Mouse (Mus musculus): ENCODE data around the gene Oxct2a.
A peak's percentile ranks its signal among the peaks of the same experiment; 100 is the strongest.
"Not testable (repeated sequence)": the region's sequence is repeated elsewhere in the genome, so short reads cannot be mapped to it uniquely, and the experiment has no call there.

Gene Oxct2a

DNA sequence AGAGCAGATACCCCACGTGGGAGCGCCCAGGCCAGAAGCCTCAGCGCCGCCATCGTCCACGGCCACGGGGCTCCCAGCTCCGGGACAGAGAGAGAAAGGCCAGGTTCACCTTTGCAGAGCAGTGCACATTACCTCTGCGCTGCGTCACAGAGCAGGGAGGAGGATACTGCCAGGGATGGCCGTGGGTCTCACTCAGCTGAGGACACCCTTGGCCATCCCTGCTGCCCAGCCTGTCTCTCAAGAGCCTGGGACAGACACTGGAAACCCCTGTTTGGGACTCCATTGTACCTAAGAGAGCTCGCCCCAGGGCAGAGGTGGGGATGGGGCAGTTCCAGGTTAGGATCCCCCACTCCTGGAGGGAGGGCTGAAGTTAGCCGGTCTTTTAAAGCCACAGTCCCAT is at the start of gene Oxct2a:
Oxct2a (minus strand) TSS at position 101 of the 400 bp plus-strand sequence.
- no peak for DNase-seq (ENCODE audit: extremely low read depth, low read depth)

DNA sequence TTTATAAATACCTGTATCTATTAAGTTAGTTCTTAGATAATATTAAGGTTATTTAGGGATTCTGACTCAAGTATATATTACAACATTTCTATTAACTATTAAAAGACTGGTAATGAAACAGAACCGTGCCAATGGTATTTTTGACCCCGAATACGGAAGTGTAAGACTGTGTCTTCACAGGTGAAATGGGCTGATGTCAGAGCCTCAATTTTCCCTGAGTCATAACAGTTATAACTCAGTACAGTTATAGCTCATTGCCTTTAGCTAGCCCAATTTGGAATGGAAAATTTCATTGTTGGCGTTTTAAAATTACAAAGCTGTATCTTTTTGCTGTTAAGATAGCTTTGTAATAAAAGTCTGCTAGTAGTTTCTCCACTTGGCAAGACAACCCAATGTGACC is 40.1 kb upstream of the Oxct2a start:
- DNase-seq (ENCODE audit: extremely low read depth, low read depth), result no peak

DNA sequence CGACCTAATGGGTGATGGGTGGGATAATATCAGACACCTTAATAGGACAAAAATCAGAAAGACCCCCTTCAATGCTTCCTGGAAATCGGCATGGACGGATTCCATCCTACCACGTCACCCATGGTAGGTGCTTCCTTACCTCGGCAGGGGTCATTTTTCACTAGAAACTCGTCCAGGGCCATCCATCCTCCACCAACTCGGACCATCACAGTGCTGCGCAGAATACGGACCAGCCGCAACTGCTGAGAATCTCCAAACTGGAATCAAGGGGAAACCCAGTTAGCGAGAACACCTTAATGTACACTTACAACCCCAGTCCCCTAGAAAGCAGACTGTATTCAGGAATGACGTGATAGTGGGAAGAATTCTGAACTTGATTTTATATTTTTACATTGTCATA is 37.3 kb upstream of the Oxct2a start:
- no peak for DNase-seq (ENCODE audit: extremely low read depth, low read depth)

DNA sequence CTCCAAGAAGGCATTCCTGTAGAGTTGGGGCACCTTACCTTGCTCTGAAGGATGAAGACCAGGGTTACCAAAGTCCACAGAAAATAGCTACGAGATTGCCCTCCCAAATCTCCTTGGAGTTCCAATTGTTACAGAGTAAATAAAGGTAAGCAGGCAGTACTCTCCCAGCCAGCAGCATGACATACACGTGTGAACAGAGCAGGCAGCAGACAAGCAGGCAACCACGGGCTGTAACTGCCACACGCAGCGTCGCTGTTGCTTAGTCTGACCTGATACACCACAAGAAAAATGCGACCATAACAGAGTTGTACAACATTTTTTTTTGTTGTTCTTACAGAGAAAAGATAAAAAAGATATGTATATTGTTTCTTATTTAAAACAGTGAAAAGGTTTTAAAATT is 35.2 kb upstream of the Oxct2a start:
- DNase-seq (ENCODE audit: extremely low read depth, low read depth), result no peak

DNA sequence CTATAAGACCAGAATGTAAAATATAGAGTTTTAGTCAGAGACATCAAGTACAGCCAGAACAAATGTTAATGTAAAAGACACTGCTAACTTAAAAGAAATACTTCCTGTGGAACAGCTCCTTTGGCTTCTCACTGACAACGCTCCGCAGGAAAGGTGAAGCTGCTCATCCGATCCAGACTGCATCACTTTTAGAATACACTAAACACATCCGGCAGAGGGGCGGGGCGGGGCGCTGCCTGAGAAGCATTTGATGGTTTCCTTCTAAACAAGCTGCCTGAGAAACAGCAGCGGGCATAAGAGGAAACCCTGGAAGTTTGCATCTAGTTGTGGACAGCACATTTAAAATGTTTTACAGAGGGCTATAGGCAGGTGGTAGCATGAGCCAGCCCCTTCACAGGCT is 32.5 kb upstream of the Oxct2a start:
- DNase-seq (ENCODE audit: extremely low read depth, low read depth), result no peak

DNA sequence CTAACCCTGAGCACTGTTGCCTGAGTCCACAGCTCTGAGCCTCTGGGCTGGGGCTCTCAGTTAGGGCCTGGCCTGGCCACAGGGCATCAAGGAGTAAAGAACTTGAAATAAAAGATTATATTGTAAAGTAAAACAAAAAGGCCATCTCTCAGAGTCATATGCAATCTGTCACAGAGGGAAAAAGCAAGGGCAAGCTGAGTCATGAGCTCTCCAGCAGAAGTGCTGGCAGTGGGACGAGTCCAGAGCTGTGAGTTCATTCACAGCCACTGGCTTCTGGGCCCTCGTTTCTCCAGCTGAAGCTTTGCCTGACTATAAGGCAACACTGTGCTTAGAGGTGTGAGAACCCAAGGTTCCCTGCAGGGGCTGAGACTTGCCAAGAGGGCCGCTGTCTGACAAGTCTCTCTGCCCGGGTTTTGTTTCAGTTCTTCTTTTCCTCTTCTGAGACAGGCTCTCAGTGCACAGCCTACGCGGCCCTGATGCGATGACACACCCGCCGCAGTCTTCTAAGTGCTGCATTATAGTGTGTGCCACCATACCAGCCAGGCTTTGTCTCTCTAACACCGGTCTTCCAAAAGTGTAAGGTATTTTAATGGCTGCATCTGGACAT is 29.9 kb upstream of the Oxct2a start:
- no peak for DNase-seq (ENCODE audit: extremely low read depth, low read depth)

DNA sequence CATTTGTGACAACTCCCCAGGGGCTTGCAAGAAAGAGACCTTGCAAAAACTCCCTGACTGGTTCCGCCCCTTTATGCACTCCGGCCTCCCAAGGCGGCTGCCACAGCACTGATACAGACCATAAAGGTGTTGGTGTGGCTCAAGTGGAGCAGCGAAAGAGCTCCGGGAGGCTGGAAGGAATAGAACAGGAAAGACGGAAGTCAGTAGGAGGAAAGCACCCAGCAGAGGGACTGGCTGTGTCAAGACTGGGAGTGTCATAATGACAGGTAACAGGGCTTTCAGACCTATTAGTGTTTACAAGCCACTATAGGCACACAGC is 20.0 kb upstream of the Oxct2a start:
- DNase-seq (ENCODE audit: extremely low read depth, low read depth), result peak; percentile 9

DNA sequence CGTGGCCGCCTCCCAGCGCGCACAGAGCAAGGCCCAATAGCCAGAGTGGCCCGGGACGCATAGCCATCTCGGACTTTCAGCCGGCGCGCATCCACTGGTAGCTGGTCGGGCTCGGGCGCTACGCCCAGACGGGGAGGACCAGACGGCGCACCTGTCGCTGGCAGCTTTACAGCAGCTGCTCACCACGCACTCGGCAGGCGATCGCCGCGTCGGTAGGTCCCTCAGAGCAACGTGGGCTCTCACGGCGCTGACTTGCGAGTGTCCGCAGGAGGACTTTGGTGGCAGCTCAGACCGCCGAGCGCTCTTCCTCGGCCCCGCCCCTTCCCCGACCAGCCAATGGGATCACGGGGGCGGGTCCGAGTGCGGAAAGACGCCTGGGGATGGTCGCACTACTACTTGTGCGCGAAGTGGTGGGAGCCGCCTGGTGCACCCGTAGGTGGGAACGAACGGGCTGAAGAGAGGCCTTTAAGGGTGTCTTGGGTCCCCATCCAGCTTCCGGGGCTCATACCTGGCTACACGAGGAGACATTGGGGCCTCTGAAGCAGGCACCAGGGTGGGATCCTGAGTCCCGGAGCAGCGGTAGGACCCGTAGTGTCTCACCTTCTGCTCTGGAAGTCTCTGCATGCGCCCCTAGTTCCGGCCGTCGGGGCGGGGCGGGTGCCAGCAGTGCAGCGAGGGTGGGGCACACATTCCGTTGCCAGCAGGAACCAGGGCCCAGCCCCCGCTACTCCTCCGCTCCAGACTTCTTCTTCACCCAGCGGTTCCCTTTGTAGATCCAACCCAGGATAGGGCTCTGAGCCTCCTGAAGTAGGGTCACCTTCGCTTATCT is 19.4 kb upstream of the Oxct2a start, which contains the start of gene Bmp8a:
Bmp8a (minus strand) TSS at position 611 of the 829 bp plus-strand sequence.
- DNase-seq (ENCODE audit: extremely low read depth, low read depth), result peak; percentile 41

DNA sequence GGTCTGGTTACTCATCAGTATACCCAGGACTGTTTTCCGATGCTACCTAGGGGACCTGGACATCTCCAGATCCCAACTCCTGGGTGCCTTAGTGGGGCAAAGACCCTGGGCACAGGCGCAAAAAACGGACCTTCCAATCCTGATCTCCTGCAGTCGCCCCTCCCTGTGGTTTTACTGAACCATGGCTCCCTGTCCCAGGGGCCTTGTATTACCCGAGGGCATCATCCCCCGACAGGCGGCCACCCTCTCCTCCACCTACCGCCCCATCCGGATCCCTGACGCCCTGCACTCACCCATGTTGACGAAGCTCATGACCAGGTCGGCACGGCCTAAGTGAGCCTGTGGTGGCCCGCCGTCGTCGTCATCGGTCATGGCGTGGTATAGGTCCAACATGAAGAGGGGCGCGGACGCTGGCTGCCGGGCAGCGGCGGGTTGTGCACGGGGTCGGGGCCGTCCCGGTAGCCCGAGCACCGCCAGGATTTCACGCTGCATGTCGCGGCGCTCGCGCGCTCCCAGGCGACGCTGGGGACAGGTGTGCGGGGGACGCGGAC is 18.7 kb upstream of the Oxct2a start:
- no peak for DNase-seq (ENCODE audit: extremely low read depth, low read depth)

DNA sequence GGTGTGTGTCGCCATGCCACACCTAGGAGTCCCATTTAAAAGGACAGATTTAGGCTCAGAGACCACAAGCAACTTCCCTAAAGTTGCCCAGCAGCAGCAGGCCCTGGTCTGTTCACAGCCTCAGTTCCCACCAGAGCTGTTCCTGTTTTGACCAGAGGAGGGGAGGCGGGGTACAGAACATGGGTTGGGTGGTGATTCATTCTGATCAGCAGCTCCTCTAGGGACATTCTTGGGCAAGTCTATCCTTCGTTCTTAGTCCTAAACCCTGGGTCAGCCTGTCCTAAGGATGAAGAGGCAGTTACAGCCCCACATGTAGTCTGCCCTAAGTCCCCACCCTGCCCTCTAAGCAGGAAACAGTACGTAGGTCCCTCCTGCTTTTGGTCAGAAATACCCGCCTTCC is 16.8 kb upstream of the Oxct2a start:
- peak; percentile 26 for DNase-seq (ENCODE audit: extremely low read depth, low read depth)

DNA sequence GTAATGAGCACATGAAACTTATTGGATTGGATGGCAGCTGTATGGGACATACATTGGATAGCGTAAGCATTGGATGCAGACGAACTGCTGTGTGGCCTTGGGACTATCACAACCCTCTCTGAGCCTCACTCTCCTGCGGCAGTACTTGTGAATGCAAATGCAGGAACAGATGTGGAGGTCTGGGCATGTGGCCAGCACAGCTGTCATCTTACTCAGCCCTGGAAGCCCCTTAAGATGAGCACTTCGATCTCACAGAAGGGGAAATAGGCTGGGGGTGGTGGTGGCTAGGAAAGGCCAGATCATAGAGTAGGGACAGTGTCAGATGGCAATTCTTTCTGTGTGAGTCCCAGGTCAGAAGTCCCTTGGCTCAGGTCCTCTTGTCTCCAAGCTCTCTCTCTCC is 14.3 kb upstream of the Oxct2a start:
- no peak for DNase-seq (ENCODE audit: extremely low read depth, low read depth)

DNA sequence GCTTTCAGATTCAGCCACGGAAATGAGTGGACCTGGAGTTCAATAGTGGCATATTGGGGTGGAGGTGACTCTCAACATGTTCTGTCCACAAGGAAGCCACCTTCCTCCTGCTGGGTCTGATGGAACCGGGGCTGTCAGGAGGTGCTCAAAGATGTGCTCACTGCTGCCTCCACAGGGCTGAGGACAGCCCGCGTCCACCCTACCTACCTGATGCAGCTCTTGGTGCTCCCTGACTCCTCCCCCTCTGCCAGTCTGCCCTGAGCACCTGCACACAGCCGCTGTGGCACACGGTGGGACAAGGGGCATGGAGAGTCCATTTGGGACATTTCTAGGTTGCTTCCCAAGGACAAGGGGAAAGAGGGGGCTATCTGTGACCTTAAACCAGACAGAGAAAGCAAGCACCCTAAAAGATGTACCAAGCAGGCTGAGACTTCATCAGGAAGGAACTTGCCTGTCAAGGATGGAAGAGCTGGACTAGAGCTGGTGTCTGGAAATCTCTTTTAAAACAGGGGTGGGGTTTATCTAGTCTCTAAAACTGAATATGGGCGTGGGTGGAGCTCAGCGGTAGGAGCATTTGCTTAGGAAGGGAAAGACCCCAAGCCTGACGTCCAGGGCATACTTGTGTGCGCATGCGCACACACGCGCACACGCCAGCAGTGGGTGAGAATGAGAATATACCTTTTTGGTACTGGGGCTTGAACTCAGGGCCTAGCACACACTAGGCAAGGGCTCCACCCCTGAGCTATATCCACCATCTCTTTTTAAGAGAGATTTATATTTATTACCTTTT is 12.6 kb upstream of the Oxct2a start:
- no peak for DNase-seq (ENCODE audit: extremely low read depth, low read depth)

DNA sequence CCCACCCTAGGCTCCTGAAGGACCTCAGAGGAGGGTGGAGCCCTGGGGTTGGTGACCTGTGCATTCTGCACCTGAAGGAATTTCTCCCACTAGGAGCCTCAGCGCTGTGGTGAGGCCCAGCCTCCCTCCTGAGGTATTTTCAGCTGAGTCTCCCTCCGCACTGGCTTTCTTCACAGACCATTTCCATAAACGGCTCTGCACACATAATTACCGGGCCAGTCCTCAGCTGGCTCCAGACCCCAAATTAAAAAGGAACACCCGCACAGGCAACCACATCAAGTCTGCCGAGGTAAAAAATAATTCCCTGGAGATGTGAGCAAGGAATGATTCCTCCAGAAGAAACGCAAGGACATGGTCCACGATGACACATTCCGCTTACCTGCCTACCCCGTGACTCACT is 11.8 kb upstream of the Oxct2a start:
- not testable (repeated sequence) for DNase-seq (ENCODE audit: extremely low read depth, low read depth)

DNA sequence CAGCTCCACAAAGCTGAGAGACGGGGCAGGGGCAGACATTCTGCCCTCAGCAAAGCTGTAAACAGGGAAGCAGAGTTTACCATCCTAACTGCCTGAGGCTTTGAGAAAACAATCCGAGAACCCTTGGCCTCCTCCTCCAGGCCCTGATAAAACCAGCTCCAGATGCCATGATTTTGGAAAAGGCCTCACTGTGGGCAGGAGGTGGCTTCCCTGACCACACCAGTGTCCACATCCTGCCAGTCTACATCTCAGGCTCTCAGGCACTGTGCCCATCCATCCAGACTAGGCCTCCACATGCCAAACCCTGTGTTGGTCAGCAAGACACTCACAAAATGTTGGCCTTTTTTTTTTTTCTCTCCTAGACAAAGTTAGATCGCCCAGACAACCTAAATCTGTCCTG is 10.7 kb upstream of the Oxct2a start:
- DNase-seq (ENCODE audit: extremely low read depth, low read depth), result no peak

DNA sequence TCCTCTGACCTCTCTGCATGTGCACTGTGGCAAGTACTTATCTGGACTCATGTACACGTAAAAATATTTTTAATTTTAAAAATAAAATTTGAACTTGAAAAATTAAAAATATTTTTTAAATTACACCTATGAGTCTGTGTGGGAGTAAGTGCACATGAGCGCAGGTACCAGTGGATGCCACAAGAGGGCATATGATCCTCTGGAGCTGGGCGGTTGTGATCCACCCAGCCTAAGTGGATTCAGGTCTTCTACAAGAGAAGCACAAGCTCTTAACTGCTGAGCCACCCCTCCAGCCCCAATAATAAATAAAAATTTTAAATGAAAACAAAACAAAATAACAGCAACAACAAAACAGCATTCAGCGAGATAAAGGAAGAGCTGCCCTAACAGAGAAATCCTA is 9.7 kb upstream of the Oxct2a start:
- DNase-seq (ENCODE audit: extremely low read depth, low read depth), result no peak

DNA sequence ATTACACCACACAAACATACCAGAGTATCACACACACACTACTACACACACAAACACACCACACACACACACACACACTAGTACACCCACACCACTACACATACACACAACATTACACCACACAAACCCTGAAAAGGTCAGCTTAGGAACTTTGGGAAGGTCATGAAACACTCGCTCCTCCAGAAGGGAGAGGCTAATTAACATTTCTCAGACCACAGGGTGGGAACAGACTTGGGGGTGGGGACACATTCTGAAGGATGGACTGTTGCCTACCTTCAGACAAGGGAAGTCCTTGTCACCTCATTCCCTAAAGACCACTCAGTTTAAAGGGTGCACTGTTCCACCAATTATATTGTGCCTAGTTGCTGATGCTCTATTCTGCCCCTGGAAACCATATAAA is 8.5 kb upstream of the Oxct2a start:
- not testable (repeated sequence) for DNase-seq (ENCODE audit: extremely low read depth, low read depth)

DNA sequence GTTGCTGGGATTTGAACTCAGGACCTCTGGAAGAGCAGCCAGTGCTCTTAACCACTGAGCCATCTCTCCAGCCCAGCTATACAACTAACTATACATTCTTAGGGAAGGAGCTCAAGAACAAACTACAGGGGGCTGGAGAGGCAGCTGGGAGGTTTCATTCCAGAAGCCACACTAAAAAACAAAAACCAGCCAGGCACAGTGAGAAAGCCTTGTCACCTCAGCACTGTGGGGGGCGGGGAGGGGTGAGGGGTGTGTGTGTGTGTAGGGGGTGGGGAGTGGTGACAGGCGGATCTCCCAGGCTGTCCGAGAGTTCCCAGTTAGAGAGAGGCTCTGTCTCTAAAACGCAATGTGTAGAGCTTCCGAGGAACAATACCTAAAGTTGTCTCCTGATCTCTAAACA is 7.9 kb upstream of the Oxct2a start:
- DNase-seq (ENCODE audit: extremely low read depth, low read depth), result no peak

DNA sequence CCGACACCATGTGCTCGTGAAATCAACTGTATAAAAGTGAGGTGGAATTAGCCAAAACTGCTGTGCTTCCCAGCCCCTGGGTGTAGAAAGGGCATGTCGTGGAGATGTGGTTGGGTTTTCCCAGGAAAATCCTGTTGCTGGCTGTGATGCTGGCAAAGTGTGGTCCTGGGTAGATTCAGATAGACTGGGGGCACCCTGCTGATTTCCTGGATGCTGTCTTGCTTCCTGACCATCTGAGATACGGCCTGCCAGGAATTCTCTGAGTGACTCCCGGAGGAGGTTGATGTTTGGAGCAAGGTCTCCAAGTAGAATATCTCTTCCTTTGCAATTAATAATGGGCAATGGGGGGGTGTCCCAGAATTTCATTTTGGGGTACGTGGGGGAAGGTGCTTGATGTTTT is 5.5 kb upstream of the Oxct2a start:
- DNase-seq (ENCODE audit: extremely low read depth, low read depth), result no peak

DNA sequence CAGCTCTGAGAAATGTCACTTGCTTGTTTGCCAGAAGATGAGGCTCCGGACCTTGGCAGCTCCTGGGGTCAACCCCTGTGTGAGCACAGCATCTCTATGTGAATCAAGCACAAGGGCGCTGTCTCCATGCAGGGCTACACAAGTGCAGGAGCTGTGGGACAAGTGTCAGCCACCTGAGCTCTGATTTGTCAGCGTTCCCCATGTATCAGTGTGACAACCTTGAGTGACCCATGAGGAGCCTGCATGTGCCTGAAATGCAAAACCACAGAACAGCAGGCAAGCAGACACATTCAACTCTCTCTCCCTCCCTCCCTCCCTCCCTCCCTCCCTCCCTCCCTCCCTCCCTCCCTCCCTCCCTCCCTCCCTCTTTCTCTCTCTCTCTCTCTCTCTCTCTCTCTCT is 4.2 kb upstream of the Oxct2a start:
- no peak for DNase-seq (ENCODE audit: extremely low read depth, low read depth)

DNA sequence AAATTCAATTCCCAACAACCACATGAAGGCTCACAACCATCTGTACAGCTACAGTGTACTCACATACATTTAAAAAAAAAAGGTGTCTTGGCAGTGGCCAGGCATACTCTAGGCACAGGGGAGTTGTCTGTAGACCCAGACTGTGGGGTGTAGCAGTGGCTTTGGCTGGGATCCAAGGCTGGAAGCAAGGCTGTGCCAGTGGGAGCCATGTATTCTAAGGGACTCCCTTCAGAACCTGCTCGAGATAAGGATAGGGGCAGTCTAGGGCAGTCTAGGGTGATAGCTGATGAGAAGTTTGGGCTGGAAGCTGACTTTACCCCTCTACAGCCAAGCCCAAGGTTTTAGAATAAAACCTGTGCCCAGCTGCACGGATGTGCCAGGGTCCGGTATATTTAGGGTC is 2.7 kb upstream of the Oxct2a start:
- DNase-seq (ENCODE audit: extremely low read depth, low read depth), result no peak

DNA sequence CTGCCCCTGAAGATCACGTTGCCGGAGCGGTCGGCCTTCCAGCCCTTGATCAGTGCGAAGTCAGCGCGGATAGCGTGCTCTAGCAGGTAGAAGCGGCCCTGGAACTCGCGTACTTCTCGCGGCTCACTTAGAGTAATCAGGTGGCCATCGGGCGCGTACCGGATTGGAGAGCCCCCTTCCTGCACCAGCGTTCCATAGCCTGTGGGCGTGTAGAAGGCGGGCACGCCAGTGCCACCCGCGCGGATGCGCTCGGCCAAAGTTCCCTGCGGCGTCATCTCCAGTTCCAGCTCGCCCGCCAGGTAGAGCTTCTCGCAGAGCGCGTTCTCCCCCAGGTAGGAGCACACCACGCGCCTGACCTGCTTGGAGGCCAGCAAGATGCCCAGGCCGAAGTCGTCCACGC is 524 bp downstream of the Oxct2a start:
- not testable (repeated sequence) for DNase-seq (ENCODE audit: extremely low read depth, low read depth)

DNA sequence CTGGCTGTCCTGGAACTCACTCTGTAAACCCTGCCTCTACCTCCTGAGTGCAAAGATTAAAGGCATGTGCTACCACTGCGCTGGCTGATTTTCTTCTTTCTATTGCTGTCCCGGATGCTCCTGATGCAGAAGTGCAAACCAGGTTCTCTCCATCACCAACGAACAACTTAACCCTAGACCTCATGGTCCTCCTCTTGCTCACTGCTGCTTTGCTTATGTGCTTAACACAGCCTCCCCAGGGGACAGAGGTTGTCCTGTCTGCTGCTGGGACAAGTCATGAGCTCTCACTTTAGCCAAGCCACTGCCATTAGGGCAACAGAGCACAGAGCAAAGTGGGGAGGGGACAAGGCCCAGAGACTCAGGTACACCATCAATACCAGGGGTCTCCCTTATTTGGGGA is 8.9 kb downstream of the Oxct2a start:
- DNase-seq (ENCODE audit: extremely low read depth, low read depth), result no peak

Data from MEL-GATA-1-ER (cell line).